Mouse (Mus musculus): Measurements from ENCODE around the gene Dusp14.

GRCm38 (mm10) chr11:84097251-84097998 lies 28.4 kb upstream of the Dusp14 start:
- TF ChIP-seq CTCF (IDR thresholded peaks at IDR 0.05; ENCODE audit: extremely low read depth, insufficient read depth, insufficient read length, insufficient replicate concordance) (no peak), POLR2A (IDR thresholded peaks at IDR 0.05; ENCODE audit: low read depth, low read length) (no peak)
